Mouse (Mus musculus) midbrain, embryonic 16.5 days (tissue): ENCODE results near the gene Taf5. TPM values are rescaled to one million over a fixed set of nuclear protein-coding genes. Genes with fewer than 3 reads are reported as not detected.

Experiments
- ATAC-seq: fragments of 200-750 bp; cut with Nextera tagmentation; 2 replicates; pipeline ENCODE4 v1.8.0; 2017; ENCODE audit warnings: moderate TSS enrichment
- H3K27ac ChIP-seq: fragments of 300-500 bp; sonication (generic); 2 replicates; pipeline ENCODE4 v1.5.1; 2014; ENCODE audit warnings: mild to moderate bottlenecking, low read length, mixed read lengths
- H3K27me3 ChIP-seq: fragments of 300-500 bp; sonication (generic); 2 replicates; pipeline ENCODE4 v1.6.1; 2014; ENCODE audit warnings: low read depth, low read length, mixed read lengths; ENCODE audit not compliant: control insufficient read depth, insufficient read depth
- H3K36me3 ChIP-seq: fragments of 300-500 bp; sonication (generic); 2 replicates; pipeline ENCODE4 v1.6.1; 2014; ENCODE audit warnings: mild to moderate bottlenecking, low read length, moderate library complexity, mixed read lengths; ENCODE audit not compliant: control insufficient read depth, insufficient read depth
- H3K4me1 ChIP-seq: fragments of 300-500 bp; sonication (generic); 2 replicates; pipeline ENCODE4 v1.6.1; 2014; ENCODE audit warnings: mild to moderate bottlenecking, low read length, mixed read lengths; ENCODE audit not compliant: control insufficient read depth, insufficient read depth
- H3K4me2 ChIP-seq: fragments of 300-500 bp; sonication (generic); 2 replicates; pipeline ENCODE4 v1.6.1; 2014; ENCODE audit warnings: mild to moderate bottlenecking, low read length, mixed read lengths
- H3K4me3 ChIP-seq: fragments of 300-500 bp; sonication (generic); 2 replicates; pipeline ENCODE4 v1.5.1; 2014; ENCODE audit warnings: low read depth, mild to moderate bottlenecking, low read length, moderate library complexity, mixed read lengths
- H3K9ac ChIP-seq: fragments of 300-500 bp; sonication (generic); 2 replicates; pipeline ENCODE4 v1.6.1; 2014; ENCODE audit warnings: low read depth, low read length, mixed read lengths
- H3K9me3 ChIP-seq: fragments of 300-500 bp; sonication (generic); replicated peaks from 2 replicates; pipeline ENCODE4 v1.6.1; 2014; ENCODE audit warnings: mild to moderate bottlenecking, low read length, mixed read lengths; ENCODE audit not compliant: control insufficient read depth, poor library complexity, severe bottlenecking
- WGBS: fragments of 180-500 bp; shearing (Covaris S2); extraction: QIAGEN DNeasy Blood & Tissue Kit; methylation state at CpG from one replicate; pipeline ENCODE4 v1.1.7; 2014; 5-methylcytosine and 5-hydroxymethylcytosine counted together
- polyA plus RNA-seq: library from polyadenylated mRNA; unstranded; fragments of >200 nt; fragmentation: Nextera tagmentation; extraction: Ambion mirVana; gene quantifications from 2 replicates; pipeline ENCODE4 v1.2.1, GENCODE M21; 2015

Taf5 gene
- polyA plus RNA-seq, result 4.7 and 5.1 TPM in 2 replicates

DNA sequence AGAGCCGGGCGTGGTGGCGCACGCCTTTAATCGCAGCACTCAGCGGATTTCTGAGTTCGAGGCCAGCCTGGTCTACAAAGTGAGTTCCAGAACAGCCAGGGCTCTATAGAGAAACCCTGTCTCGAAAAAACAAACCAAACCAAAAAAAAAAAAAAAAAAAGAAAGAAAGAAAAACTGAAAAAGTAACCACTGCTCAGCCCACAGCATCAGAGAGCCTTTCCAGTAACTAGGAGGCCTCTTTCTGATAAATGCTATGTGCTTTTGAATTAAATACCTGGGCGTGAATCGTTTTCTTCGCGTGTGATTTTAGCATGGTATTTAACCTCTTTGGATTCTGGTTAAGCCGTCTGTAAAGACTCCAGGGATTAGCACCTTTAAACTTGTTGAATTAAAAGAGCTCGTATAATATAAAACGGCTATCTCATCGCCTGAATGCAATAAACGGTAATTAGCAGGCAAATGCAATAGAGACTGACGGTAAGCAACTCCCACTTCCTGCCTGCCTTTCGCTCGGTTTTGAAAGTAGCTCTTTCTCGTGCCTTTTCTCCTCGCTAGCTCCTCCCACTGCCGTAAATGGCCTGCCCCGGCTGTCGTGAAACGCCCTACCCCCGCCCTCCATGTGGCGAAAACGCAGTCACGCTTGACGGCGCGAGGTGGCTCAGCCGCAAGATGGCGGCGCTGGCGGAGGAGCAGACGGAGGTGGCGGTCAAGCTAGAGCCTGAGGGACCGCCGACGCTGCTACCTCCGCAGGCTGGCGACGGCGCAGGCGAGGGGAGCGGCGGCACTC is at the start of gene Taf5:
TSS of gene Taf5 (plus strand) at position 651 of the 787 bp plus-strand sequence.
- Histone ChIP-seq H3K27ac (peak within 1 kb of the TSS; percentile 92), H3K4me2 (peak within 1 kb of the TSS; percentile 85), H3K9me3 (no peaks in the 10 kb centered on the region), H3K4me1 (peaks cover 13% of the 10 kb centered on the region), H3K9ac (peak within 1 kb of the TSS; percentile 92), H3K27me3 (no peaks in the 10 kb centered on the region), H3K4me3 (peak within 1 kb of the TSS; percentile 62), H3K36me3 (peaks cover 10% of the 10 kb centered on the region)
- ATAC-seq, result peak; percentile 88
- WGBS, result 10% methylated on average over 49 of the region's 49 CpGs

DNA sequence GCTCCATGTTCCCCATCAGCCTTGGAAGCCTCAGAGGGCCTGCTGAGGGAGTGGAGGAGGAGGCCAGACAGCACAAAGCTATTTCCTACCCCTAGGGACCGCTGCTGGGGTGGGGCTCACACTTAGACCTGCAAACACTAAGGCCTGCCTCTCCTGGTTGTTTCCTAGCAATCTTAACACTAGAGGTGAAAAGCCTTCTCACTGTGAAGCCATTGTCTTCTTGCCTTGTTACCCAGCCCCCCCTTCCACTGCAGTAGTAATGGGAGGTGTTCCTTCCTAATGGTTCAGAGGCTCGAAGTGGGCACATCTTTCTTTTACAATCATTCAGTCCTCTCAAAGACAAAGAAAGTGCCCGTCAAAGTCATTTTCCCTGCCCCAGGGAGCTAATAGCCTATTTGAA is 49.7 kb upstream of the Taf5 start:
- peak overlapping the region; percentile 86 for H3K27ac ChIP-seq
- 0% methylated on average over 3 of the region's 3 CpGs for WGBS
- peak overlapping the region; percentile 45 for H3K4me3 ChIP-seq

DNA sequence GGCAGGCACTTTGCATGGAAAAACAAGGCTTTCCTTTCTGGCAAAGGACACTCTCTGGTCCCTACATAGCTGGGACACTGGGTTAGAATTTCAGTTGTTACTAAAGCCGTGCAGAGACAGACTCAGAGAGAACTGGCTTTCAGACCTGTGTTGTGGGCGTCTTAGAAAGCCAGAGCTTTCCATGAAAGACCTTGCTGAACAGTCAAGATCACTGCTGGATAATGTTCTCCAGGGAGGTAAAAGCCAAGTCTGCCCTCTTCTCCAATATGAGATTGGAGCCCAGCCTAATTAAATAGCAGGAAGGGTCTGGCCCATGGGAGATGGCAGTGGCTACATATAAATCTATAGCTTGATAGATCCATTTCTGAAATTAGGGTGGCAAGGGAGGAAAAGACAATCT is 49.2 kb upstream of the Taf5 start:
- H3K27me3 ChIP-seq, result no peaks in the 10 kb centered on the region
- H3K9ac ChIP-seq, result peak overlapping the region; percentile 75
- peak overlapping the region; percentile 86 for H3K27ac ChIP-seq
- H3K4me2 ChIP-seq, result peak overlapping the region; percentile 82
- WGBS, result 13% methylated on average over 2 of the region's 2 CpGs
- H3K36me3 ChIP-seq, result peaks cover 20% of the 10 kb centered on the region
- peak overlapping the region; percentile 45 for H3K4me3 ChIP-seq
- H3K9me3 ChIP-seq, result no peaks in the 10 kb centered on the region
- no peak for ATAC-seq
- peaks cover 13% of the 10 kb centered on the region for H3K4me1 ChIP-seq

More for the DNA sequence above, 49.7 kb upstream of the Taf5 start:
- ATAC-seq, result no peak
- Histone ChIP-seq H3K9me3 (no peaks in the 10 kb centered on the region), H3K36me3 (peaks cover 15% of the 10 kb centered on the region), H3K27me3 (no peaks in the 10 kb centered on the region), H3K9ac (peak overlapping the region; percentile 75), H3K4me2 (peak overlapping the region; percentile 82), H3K4me1 (peaks cover 18% of the 10 kb centered on the region)

DNA sequence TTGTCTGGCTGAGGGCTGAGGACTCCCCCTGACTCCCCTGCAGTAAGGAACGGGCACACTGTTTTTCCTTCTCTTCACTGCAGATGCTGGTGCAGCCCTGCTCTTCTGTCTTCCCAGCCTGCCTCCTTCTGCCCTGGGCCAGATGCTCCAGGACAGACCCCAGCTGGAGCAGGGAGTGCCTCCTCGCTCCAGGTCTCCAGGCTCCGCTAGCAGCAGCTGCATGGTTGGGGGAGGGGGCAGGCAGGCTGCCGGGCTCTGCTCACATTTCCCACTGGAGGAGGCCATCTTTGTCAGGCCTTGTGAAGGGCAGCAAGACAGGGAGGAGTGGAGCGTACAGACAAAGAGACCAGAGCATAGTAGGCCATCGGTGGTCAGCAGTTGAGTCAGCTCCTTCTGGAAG is 48.2 kb upstream of the Taf5 start:
- Histone ChIP-seq H3K4me2 (peak overlapping the region; percentile 82), H3K4me3 (peak overlapping the region; percentile 45), H3K9ac (peak overlapping the region; percentile 75), H3K27ac (peak overlapping the region; percentile 70), H3K4me1 (peaks cover 12% of the 10 kb centered on the region), H3K9me3 (no peaks in the 10 kb centered on the region), H3K36me3 (peaks cover 27% of the 10 kb centered on the region), H3K27me3 (no peaks in the 10 kb centered on the region)
- WGBS, result 11% methylated on average over 6 of the region's 6 CpGs
- ATAC-seq, result no peak

DNA sequence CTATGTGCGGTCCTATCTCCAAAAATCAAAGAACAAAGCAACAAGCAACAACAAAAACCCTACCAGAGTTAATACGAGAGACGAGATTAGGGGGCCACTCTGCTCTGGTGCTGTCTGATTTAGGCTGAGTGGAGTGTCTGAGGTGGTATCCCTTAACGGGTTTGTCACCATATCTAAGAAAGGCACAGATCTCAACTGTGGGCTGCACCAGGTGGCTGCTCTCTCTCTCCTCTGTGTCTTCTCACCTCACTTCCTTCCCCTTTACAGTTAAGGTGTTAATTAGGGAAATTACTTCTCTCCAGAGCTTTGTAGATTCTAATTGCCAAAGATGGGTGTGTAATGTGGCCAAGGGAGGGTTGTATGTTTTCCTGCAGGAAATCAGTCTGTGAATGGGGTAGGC is 44.8 kb upstream of the Taf5 start:
- H3K4me3 ChIP-seq, result no peak overlapping the region
- no peaks in the 10 kb centered on the region for H3K9me3 ChIP-seq
- H3K27ac ChIP-seq, result no peak overlapping the region
- H3K9ac ChIP-seq, result no peak overlapping the region
- H3K4me1 ChIP-seq, result peaks cover 12% of the 10 kb centered on the region
- no peaks in the 10 kb centered on the region for H3K27me3 ChIP-seq
- peaks cover 41% of the 10 kb centered on the region for H3K36me3 ChIP-seq
- no peak overlapping the region for H3K4me2 ChIP-seq
- ATAC-seq, result no peak
- 88% methylated on average over 4 of the region's 4 CpGs for WGBS

DNA sequence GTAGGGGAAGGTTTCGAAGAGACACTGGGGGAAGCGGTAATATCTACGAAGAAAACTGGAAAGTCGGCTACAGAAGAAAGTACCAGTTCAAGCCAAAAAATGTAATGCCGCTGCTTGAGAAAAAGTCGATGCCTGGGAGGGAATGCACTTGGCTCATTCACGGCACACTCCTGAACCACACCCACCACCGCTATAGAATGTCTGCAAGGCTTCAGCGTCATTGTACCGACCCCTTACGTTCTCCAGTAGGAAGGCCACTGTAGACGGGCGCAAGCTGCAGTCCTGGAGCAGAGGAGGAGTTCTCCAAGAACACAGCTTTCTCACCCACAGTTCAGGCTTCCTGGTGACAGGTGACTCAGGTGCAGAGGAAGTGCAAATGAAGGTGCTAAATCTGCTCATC is 44.0 kb upstream of the Taf5 start:
- H3K27ac ChIP-seq, result no peak overlapping the region
- 90% methylated on average over 13 of the region's 13 CpGs for WGBS
- H3K9me3 ChIP-seq, result no peaks in the 10 kb centered on the region
- no peak overlapping the region for H3K4me3 ChIP-seq
- ATAC-seq, result no peak
- H3K4me1 ChIP-seq, result peaks cover 12% of the 10 kb centered on the region
- no peak overlapping the region for H3K4me2 ChIP-seq
- no peaks in the 10 kb centered on the region for H3K27me3 ChIP-seq
- H3K9ac ChIP-seq, result no peak overlapping the region
- peaks cover 41% of the 10 kb centered on the region for H3K36me3 ChIP-seq

DNA sequence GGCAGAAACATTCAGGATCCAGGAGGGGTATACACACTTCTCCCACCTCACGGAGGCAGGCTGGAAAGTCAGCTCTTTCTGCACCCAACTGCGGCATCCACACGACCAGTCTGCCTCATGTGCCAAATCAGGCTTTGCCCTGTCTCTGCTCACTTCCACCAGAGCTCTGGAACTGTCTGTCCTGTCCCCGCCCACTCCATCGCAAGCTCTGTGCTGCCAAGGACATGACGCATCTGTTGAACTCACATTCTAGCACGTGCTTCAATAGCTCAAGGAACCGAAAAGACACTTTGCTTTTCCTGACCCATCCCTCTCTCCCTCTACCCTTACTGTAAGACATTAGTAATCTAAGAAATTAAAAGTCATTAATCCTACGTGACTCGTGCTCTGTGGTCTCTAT is 42.6 kb upstream of the Taf5 start:
- ATAC-seq, result no peak
- no peak overlapping the region for H3K4me3 ChIP-seq
- peaks cover 6% of the 10 kb centered on the region for H3K4me1 ChIP-seq
- H3K36me3 ChIP-seq, result peaks cover 41% of the 10 kb centered on the region
- no peaks in the 10 kb centered on the region for H3K9me3 ChIP-seq
- H3K27me3 ChIP-seq, result no peaks in the 10 kb centered on the region
- H3K9ac ChIP-seq, result no peak overlapping the region
- 89% methylated on average over 10 of the region's 10 CpGs for WGBS
- no peak overlapping the region for H3K27ac ChIP-seq
- H3K4me2 ChIP-seq, result no peak overlapping the region

DNA sequence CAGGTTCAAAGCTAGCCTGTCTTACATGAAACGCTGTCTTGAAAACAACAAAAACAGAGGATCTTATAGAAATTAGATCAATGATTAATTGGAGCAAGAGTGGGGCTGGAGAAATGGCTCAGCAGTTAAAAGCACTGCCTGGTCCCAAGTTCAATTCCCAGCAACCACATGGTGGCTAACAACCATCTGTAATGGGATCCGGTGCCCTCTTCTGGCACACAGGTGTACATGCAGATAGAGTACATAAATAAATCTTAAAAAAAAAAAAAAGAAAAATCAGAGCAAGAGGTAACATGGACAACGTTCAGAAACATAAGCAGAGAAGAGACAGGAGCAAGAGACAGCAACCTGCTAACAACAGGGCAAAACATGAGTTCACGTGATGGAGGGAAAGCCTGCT is 41.0 kb upstream of the Taf5 start:
- Histone ChIP-seq H3K9me3 (no peaks in the 10 kb centered on the region), H3K36me3 (peaks cover 35% of the 10 kb centered on the region), H3K27ac (no peak overlapping the region), H3K27me3 (no peaks in the 10 kb centered on the region), H3K4me3 (no peak overlapping the region), H3K4me1 (no peaks in the 10 kb centered on the region), H3K9ac (no peak overlapping the region), H3K4me2 (no peak overlapping the region)
- WGBS, result 93% methylated on average over 4 of the region's 4 CpGs
- ATAC-seq, result no peak

DNA sequence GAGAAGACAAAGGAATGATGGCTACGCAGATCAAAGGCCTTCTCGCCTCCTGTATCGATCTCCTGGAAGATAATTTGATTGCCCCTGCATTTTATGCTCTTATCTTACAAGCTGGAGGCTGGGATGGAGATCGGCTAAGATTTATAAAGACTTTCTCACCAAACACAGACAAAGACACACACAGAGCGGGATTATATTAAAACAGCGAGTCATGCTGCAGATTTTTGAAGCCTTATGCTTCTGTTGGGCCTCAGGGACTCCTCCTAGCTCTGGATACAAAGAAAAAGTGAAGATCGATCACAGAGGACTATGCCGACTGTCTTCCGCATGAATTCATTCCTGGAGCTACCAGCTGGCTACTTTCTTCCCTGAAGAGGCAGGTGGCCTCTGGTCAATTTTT is 37.8 kb upstream of the Taf5 start:
- Histone ChIP-seq H3K9me3 (no peaks in the 10 kb centered on the region), H3K27ac (peak overlapping the region; percentile 70), H3K4me1 (no peaks in the 10 kb centered on the region), H3K9ac (peak overlapping the region; percentile 27; the same call in 1 of the 2 replicates), H3K4me3 (no peak overlapping the region), H3K27me3 (no peaks in the 10 kb centered on the region), H3K36me3 (peaks cover 15% of the 10 kb centered on the region), H3K4me2 (no peak overlapping the region)
- no peak for ATAC-seq
- WGBS, result 36% methylated on average over 9 of the region's 9 CpGs
